Mouse (Mus musculus): Measurements from ENCODE around the gene Mical2. TPM values are rescaled to one million over a fixed set of nuclear protein-coding genes. Genes with fewer than 3 reads are reported as not detected.

Mical2 gene
- polyA plus RNA-seq, 1 experiment = 4.8 TPM

DNA sequence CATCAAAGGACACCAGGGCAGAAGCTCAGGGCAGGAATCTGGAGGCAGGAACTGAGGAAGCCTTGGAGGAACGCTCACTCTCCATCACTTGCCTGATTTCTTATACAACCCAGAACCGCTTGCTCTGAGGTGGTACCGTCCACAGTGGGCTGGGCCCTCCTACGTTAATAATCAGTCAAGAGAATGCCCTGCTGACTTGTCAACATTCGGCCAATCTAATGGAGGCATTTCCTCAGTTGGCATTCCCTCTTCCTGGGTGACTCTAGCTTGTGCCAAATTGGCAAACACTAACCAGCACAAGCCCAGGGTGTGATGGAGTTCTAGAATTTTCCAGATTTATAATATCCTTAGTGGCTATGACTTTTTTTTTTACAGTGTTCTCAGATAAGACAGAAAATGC is 98.9 kb downstream of the Mical2 start:
- DNase-seq (ENCODE audit: low read depth) = no peak
- TF ChIP-seq POLR2A (IDR thresholded peaks at IDR 0.05; ENCODE audit: borderline replicate concordance, extremely low read depth, insufficient read depth, insufficient read length, poor library complexity, severe bottlenecking) = no peak
- no peak for TF ChIP-seq CTCF (IDR thresholded peaks at IDR 0.05; ENCODE audit: borderline replicate concordance, extremely low read depth, insufficient read depth, insufficient read length)

DNA sequence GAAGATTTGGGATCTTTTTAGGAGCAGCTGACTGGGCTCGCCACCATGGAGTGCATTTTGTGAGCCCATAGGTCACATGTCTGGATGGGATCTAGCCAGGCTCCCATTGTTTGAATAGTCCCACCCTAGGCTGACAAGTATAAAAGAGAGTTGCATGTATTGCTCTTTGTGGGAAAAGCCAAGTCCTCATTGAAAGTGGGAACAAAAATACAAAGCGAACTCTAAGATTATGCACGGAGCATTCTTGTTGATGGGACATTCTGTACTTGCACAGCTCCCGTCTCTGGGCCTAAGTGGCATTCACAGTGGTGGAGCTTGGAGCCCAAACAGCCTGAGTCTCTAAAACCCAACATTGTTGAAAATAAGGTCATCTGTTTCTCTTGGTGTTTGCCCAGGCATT is 101.2 kb downstream of the Mical2 start:
- DNase-seq (ENCODE audit: low read depth) = peak; percentile 30
- TF ChIP-seq CTCF (IDR thresholded peaks at IDR 0.05; ENCODE audit: borderline replicate concordance, extremely low read depth, insufficient read depth, insufficient read length) = no peak
- TF ChIP-seq POLR2A (IDR thresholded peaks at IDR 0.05; ENCODE audit: borderline replicate concordance, extremely low read depth, insufficient read depth, insufficient read length, poor library complexity, severe bottlenecking) = no peak

DNA sequence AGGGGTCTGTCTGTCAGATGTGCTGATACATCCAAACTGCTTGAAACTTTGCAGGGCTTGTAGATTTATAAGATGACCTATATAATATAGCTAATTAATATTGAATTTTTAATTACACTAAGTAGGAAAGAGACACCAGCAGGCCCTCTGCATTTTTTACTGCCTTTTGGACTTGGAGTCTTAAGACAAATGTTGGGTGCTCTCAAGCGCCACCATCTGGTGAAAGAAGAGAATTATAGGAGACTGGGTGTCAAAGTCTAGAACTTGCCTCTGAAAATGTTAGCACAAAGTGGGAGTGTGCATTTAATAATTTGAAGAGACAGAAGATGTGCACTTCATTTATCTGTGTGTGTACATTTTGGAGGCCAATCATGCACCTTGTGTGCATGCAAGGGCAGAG is 103.3 kb downstream of the Mical2 start:
- DNase-seq (ENCODE audit: low read depth) = peak; percentile 59
- no peak for TF ChIP-seq POLR2A (IDR thresholded peaks at IDR 0.05; ENCODE audit: borderline replicate concordance, extremely low read depth, insufficient read depth, insufficient read length, poor library complexity, severe bottlenecking)
- TF ChIP-seq CTCF (IDR thresholded peaks at IDR 0.05; ENCODE audit: borderline replicate concordance, extremely low read depth, insufficient read depth, insufficient read length) = peak; percentile 38; the same call in 1 of the 2 replicates

DNA sequence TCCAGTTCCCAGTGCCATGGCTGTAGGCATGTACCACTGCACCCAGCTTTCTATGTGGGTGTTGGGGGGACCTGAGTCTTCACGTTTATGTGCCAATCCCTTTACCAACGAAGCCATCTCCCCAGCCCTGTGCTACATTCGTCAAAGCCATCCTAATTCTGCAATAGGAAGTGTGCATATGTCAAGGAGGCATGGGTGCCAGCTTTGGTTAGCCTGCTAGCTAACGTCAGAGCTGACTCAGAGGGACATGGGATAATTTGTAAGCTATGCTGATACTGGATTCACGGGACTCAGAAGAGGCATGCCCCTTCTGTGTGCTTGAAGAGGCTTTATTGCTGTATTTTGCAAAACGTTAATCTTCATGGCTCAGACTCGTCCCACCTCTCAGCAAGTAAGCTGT is 103.8 kb downstream of the Mical2 start:
- TF ChIP-seq POLR2A (IDR thresholded peaks at IDR 0.05; ENCODE audit: borderline replicate concordance, extremely low read depth, insufficient read depth, insufficient read length, poor library complexity, severe bottlenecking) (no peak), CTCF (IDR thresholded peaks at IDR 0.05; ENCODE audit: borderline replicate concordance, extremely low read depth, insufficient read depth, insufficient read length) (no peak)
- no peak for DNase-seq (ENCODE audit: low read depth)

DNA sequence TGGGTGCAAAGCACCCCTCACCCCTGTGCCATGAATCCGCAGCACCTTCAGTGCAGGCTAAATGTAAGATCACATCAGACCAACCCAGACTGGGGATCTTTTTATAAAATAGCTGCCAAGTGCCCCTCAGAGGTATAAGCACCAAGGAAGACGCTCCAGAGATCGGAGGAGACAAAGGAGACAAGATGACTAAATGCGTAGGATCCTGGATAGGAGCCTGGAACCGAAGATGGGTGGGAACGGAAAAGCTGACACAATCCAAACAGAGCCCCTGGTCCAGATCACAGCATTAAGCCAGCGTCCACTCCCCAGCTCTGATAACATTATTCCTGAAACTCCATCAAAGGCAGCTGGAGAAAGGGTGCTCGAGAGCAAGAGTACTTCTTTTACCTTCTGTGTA is 105.3 kb downstream of the Mical2 start:
- TF ChIP-seq POLR2A (IDR thresholded peaks at IDR 0.05; ENCODE audit: borderline replicate concordance, extremely low read depth, insufficient read depth, insufficient read length, poor library complexity, severe bottlenecking) (no peak), CTCF (IDR thresholded peaks at IDR 0.05; ENCODE audit: borderline replicate concordance, extremely low read depth, insufficient read depth, insufficient read length) (no peak)
- no peak for DNase-seq (ENCODE audit: low read depth)

DNA sequence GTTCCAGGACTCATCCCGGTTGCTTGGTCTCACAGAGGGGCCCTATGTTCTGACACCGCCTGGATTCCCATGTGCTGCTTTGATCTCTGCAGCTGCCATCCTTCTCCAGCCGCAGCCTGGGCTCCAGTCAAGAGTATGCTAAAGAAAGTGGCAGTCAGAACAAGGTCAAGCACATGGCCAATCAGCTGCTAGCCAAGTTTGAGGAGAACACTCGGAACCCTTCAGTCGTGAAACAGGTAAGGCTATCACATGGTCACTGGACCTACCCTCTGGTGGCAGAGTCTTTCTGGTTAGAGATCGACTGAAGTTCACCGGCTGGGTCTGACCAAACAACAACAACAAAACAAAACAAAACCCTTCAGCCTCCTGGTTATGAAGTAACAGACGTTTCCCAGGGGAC is 106.1 kb downstream of the Mical2 start:
- TF ChIP-seq CTCF (IDR thresholded peaks at IDR 0.05; ENCODE audit: borderline replicate concordance, extremely low read depth, insufficient read depth, insufficient read length) (no peak), POLR2A (IDR thresholded peaks at IDR 0.05; ENCODE audit: borderline replicate concordance, extremely low read depth, insufficient read depth, insufficient read length, poor library complexity, severe bottlenecking) (no peak)
- DNase-seq (ENCODE audit: low read depth) = no peak

DNA sequence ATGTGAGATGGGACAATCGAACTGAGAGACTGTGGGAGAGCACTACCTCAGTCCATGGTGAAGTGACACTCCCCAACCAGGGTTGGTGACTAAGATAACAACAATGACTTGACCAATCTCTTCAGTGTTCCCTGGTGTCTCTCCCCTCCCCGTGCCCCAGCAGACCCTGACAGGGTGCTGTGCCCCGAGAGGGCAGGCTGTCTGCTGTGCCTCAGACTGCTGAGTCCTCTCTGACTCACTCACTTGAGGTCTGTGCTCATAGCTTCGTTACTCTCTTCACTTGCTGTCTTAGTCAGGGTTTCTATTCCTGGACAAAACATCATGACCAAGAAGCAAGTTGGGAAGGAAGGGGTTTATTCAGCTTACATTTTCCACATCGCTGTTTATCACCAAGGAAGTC is 106.8 kb downstream of the Mical2 start:
- no peak for DNase-seq (ENCODE audit: low read depth)
- TF ChIP-seq CTCF (IDR thresholded peaks at IDR 0.05; ENCODE audit: borderline replicate concordance, extremely low read depth, insufficient read depth, insufficient read length) (no peak), POLR2A (IDR thresholded peaks at IDR 0.05; ENCODE audit: borderline replicate concordance, extremely low read depth, insufficient read depth, insufficient read length, poor library complexity, severe bottlenecking) (no peak)

DNA sequence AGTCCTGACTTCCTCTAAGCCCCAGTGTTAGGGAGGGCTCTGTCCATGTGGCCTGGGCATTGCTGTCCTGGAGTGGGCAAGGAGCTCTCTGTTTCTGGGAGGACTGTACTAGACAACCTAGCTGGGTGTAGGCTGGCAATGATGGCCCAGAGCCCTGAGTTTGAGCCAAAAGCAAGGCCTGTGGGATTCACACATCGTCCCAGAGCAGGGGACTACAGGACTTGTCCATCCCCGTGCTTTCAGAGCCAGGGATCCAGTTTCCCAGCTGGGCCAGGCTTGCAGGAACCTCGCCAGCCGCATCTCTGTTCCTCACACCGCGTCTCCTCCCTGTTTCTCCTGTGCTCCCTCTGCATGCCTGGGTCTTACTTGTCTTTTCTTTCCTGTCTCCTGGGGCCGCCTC is 107.7 kb downstream of the Mical2 start:
- no peak for DNase-seq (ENCODE audit: low read depth)
- TF ChIP-seq CTCF (IDR thresholded peaks at IDR 0.05; ENCODE audit: borderline replicate concordance, extremely low read depth, insufficient read depth, insufficient read length) = no peak
- no peak for TF ChIP-seq POLR2A (IDR thresholded peaks at IDR 0.05; ENCODE audit: borderline replicate concordance, extremely low read depth, insufficient read depth, insufficient read length, poor library complexity, severe bottlenecking)

DNA sequence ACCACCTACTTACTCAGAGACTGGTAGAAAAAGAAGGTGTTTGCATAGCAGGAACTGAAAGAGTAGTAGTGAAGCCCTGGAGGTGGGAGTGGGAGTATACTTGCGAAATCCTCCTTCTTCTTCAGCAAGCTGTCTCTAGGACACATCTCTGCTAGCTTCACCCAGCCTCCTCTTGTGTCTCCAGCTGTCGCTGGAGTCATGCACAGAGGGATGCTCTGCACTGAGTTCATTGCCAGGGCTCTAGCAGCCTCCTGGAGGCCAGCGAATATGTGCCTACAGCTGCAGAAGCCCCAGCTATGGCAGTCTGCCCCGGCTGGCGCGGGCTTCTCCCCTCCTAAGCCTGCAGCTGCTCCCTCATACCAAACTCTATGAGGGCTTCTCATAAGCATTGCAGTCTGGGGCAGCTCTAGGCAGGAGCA is 110.6 kb downstream of the Mical2 start:
- TF ChIP-seq POLR2A (IDR thresholded peaks at IDR 0.05; ENCODE audit: borderline replicate concordance, extremely low read depth, insufficient read depth, insufficient read length, poor library complexity, severe bottlenecking) (no peak), CTCF (IDR thresholded peaks at IDR 0.05; ENCODE audit: borderline replicate concordance, extremely low read depth, insufficient read depth, insufficient read length) (no peak)
- peak; percentile 70 for DNase-seq (ENCODE audit: low read depth)

DNA sequence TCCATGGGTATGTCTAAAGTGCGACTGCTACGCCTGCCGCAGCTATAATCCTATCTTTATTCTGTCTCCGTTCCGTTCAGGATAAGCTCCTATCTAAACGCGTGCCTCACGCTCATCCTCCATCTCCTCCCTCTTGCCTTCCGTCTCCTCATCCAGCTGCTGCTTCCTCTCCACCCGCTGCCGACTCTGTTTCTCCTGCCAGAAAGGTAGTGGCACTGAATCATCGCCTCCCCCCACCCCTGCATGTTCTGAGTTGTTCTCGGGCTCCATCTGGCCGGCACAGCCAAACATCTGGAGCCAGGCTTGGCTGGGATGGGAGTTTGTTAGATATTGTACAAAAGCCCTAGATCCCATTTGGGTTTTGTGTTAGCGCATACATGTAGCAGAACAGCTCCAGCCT is 111.1 kb downstream of the Mical2 start:
- peak; percentile 54 for DNase-seq (ENCODE audit: low read depth)
- TF ChIP-seq CTCF (IDR thresholded peaks at IDR 0.05; ENCODE audit: borderline replicate concordance, extremely low read depth, insufficient read depth, insufficient read length) (no peak), POLR2A (IDR thresholded peaks at IDR 0.05; ENCODE audit: borderline replicate concordance, extremely low read depth, insufficient read depth, insufficient read length, poor library complexity, severe bottlenecking) (no peak)

DNA sequence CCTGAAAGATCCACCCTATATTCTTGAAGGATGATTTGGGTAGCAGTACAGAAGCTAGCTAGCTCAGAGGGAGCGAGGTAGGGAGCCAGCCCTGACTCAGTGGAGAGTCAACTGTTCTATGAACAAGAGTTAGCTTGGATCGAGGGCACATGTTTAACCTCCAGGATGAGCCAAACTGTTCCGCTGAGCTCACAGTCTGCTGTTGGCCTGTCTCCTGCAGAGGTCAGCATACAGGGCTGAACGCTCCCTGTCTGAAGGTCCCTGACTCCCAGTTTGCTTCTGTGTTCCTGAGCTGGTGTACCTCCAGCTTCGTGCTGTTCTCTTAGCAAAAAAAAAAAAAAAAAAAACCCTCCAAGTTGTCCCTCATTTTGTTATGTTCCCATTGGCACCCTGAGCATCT is 112.1 kb downstream of the Mical2 start:
- DNase-seq (ENCODE audit: low read depth) = no peak
- TF ChIP-seq CTCF (IDR thresholded peaks at IDR 0.05; ENCODE audit: borderline replicate concordance, extremely low read depth, insufficient read depth, insufficient read length) (no peak), POLR2A (IDR thresholded peaks at IDR 0.05; ENCODE audit: borderline replicate concordance, extremely low read depth, insufficient read depth, insufficient read length, poor library complexity, severe bottlenecking) (no peak)

DNA sequence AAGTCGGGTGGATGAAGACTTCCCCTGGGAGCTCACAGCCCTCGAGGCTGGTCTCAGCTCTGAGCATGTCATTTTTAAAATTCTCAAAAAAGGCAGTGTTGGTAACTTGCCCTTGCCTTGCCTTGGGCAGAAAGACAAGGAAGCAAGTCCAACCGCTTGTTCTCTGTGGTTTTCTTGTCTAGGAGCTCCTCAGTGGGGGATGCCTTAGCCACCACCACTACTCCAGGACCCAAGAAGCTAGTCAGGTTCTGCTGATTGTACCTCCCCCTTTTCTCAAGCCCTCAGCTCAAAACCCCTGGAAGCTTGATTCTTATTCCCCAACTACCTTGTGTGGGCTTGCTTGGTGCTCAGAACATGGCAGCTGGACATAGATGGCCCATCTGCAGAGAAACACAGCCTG is 115.4 kb downstream of the Mical2 start:
- no peak for DNase-seq (ENCODE audit: low read depth)
- TF ChIP-seq POLR2A (IDR thresholded peaks at IDR 0.05; ENCODE audit: borderline replicate concordance, extremely low read depth, insufficient read depth, insufficient read length, poor library complexity, severe bottlenecking) (no peak), CTCF (IDR thresholded peaks at IDR 0.05; ENCODE audit: borderline replicate concordance, extremely low read depth, insufficient read depth, insufficient read length) (no peak)

DNA sequence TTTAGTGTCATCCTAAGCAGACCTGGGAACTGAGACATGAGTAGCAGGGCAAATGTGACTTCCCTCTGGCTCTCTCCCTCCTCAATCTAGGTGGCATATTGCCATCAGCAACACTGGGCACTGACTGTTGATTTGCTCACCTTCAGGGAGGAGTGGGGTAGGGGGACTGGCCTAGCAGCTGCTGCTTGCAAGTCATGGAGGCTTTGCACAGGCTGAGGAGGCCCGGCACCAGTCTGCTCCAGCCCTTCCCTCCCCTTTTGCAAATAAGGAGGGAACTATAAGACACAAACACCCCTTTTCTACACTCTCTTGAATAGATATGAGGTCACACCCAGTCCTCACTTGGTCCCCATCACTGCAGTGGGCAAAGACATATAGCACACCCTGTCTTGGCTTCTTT is 120.0 kb downstream of the Mical2 start:
- TF ChIP-seq CTCF (IDR thresholded peaks at IDR 0.05; ENCODE audit: borderline replicate concordance, extremely low read depth, insufficient read depth, insufficient read length) = no peak
- TF ChIP-seq POLR2A (IDR thresholded peaks at IDR 0.05; ENCODE audit: borderline replicate concordance, extremely low read depth, insufficient read depth, insufficient read length, poor library complexity, severe bottlenecking) = no peak
- DNase-seq (ENCODE audit: low read depth) = no peak

All from brain, embryonic 14.5 days (tissue).